ENCODE assay signal across 15 mouse cellular contexts in genomic region chr2:50759016-50759415, GRCm38 (mm10).
"Had no signal": no experiment of that assay in that cellular context is flagged by ENCODE, and none has a peak within 500 bp of the region (broad histone marks: within the 10 kb centered on the region; RNA-seq: fewer than 3 reads in every experiment).

No protein-coding gene starts in this region.

- DNase-seq: kidney, adult 18-20 months; kidney, adult 9 months; kidney, postnatal 14 days; kidney, postnatal 4 days; left cerebral cortex, postnatal 4 days; lung, postnatal 14 days; thymus, adult 18-20 months; thymus, postnatal 36 days had no signal

- H3K4me3 ChIP-seq: limb, embryonic 12.5 days; limb, embryonic 15.5 days; liver, embryonic 12.5 days; liver, embryonic 15.5 days; lung, embryonic 15.5 days; midbrain, embryonic 13.5 days had no signal

- H3K36me3 ChIP-seq: limb, embryonic 12.5 days; limb, embryonic 15.5 days; liver, embryonic 12.5 days; liver, embryonic 15.5 days; lung, embryonic 15.5 days; midbrain, embryonic 13.5 days had no signal

- H3K4me2 ChIP-seq: limb, embryonic 12.5 days; limb, embryonic 15.5 days; liver, embryonic 12.5 days; liver, embryonic 15.5 days; lung, embryonic 15.5 days; midbrain, embryonic 13.5 days had no signal

- H3K4me1 ChIP-seq: limb, embryonic 12.5 days; limb, embryonic 15.5 days; liver, embryonic 12.5 days; liver, embryonic 15.5 days; lung, embryonic 15.5 days had no signal

- H3K27ac ChIP-seq: limb, embryonic 12.5 days; limb, embryonic 15.5 days; liver, embryonic 12.5 days; liver, embryonic 15.5 days; lung, embryonic 15.5 days; macrophage; midbrain, embryonic 13.5 days had no signal

- ATAC-seq: liver, embryonic 12.5 days; midbrain, embryonic 13.5 days had no signal

- H3K27me3 ChIP-seq: limb, embryonic 12.5 days; limb, embryonic 15.5 days; liver, embryonic 12.5 days; liver, embryonic 15.5 days; lung, embryonic 15.5 days; midbrain, embryonic 13.5 days had no signal

- H3K9me3 ChIP-seq: limb, embryonic 12.5 days; limb, embryonic 15.5 days; liver, embryonic 12.5 days; liver, embryonic 15.5 days; lung, embryonic 15.5 days; midbrain, embryonic 13.5 days had no signal

- H3K9ac ChIP-seq: limb, embryonic 12.5 days; limb, embryonic 15.5 days; liver, embryonic 12.5 days; liver, embryonic 15.5 days; lung, embryonic 15.5 days; midbrain, embryonic 13.5 days had no signal
